Mouse (Mus musculus) kidney, embryonic 16.5 days (tissue): Measurements from ENCODE around the gene Igf2bp3. TPM values are rescaled to one million over a fixed set of nuclear protein-coding genes. Genes with fewer than 3 reads are reported as not detected.

Experiments used
- ATAC-seq: fragments of 200-750 bp; cut with Nextera tagmentation; 2 replicates; pipeline ENCODE4 v1.8.0; 2017; ENCODE audit warnings: moderate TSS enrichment; ENCODE audit not compliant: low FRiP score, low TSS enrichment
- H3K27ac ChIP-seq: fragments of 300-500 bp; sonication (generic); 2 replicates; pipeline ENCODE4 v1.5.1; 2014; ENCODE audit warnings: low read length
- H3K27me3 ChIP-seq: fragments of 300-500 bp; sonication (generic); 2 replicates; pipeline ENCODE4 v1.6.1; 2014; ENCODE audit warnings: low read length, control low read depth, mixed read lengths; ENCODE audit not compliant: insufficient read depth
- H3K36me3 ChIP-seq: fragments of 300-500 bp; sonication (generic); 2 replicates; pipeline ENCODE4 v1.6.1; 2014; ENCODE audit warnings: low read length, control low read depth, mixed read lengths; ENCODE audit not compliant: insufficient read depth
- H3K4me1 ChIP-seq: fragments of 300-500 bp; sonication (generic); 2 replicates; pipeline ENCODE4 v1.6.1; 2014; ENCODE audit warnings: low read length, control low read depth, mixed read lengths; ENCODE audit not compliant: insufficient read depth
- H3K4me2 ChIP-seq: fragments of 300-500 bp; sonication (generic); replicated peaks from 2 replicates; pipeline ENCODE4 v1.6.1; 2014; ENCODE audit warnings: low read depth, low read length
- H3K4me3 ChIP-seq: fragments of 300-500 bp; sonication (generic); 2 replicates; pipeline ENCODE4 v1.5.1; 2014; ENCODE audit warnings: mild to moderate bottlenecking, low read length
- H3K9ac ChIP-seq: fragments of 300-500 bp; sonication (generic); replicated peaks from 2 replicates; pipeline ENCODE4 v1.6.1; 2014; ENCODE audit warnings: low read length
- H3K9me3 ChIP-seq: fragments of 300-500 bp; sonication (generic); 2 replicates; pipeline ENCODE4 v1.6.1; 2016; ENCODE audit warnings: low read length, control low read depth
- WGBS: fragments of 180-500 bp; shearing (Covaris S2); extraction: QIAGEN DNeasy Blood & Tissue Kit; methylation state at CpG from one replicate; pipeline ENCODE4 v1.1.7; 2014; 5-methylcytosine and 5-hydroxymethylcytosine counted together
- polyA plus RNA-seq: library from polyadenylated mRNA; unstranded; fragments of >200 nt; fragmentation: Nextera tagmentation; extraction: Ambion mirVana; gene quantifications from 2 replicates; pipeline ENCODE4 v1.2.1, GENCODE M21; 2015

Gene Igf2bp3
- polyA plus RNA-seq, 1 experiment from 2014 or later = 40.8 TPM

GRCm38 (mm10) chr6:49194536-49194935 is 20.2 kb downstream of the Igf2bp3 start:
- H3K4me3 ChIP-seq = no peak overlapping the region
- no peak overlapping the region for H3K9ac ChIP-seq
- no peak overlapping the region for H3K4me2 ChIP-seq
- no peaks in the 10 kb centered on the region for H3K27me3 ChIP-seq
- H3K36me3 ChIP-seq = peaks cover 14% of the 10 kb centered on the region; the same call in 1 of the 2 replicates
- H3K9me3 ChIP-seq = 0 out of 2 replicates have a peak, but pooled peaks cover 4% of the 10 kb centered on the region
- no peaks in the 10 kb centered on the region for H3K4me1 ChIP-seq
- 97% methylated on average over 4 of the region's 4 CpGs for WGBS
- ATAC-seq = no peak
- H3K27ac ChIP-seq = no peak overlapping the region

GRCm38 (mm10) chr6:49189363-49189762 is 25.4 kb downstream of the Igf2bp3 start:
- ATAC-seq = no peak
- H3K9ac ChIP-seq = no peak overlapping the region

GRCm38 (mm10) chr6:49187299-49187698 is 27.5 kb downstream of the Igf2bp3 start:
- Histone ChIP-seq H3K4me2 (no peak overlapping the region), H3K4me3 (no peak overlapping the region), H3K36me3 (no peaks in the 10 kb centered on the region; the same call in 1 of the 2 replicates), H3K4me1 (0 out of 2 replicates have a peak, but pooled peaks cover 5% of the 10 kb centered on the region), H3K27me3 (no peaks in the 10 kb centered on the region), H3K27ac (no peak overlapping the region), H3K9ac (no peak overlapping the region), H3K9me3 (no peaks in the 10 kb centered on the region)
- 84% methylated on average over 7 of the region's 7 CpGs for WGBS
- ATAC-seq = no peak

More at GRCm38 (mm10) chr6:49189363-49189762, 25.4 kb downstream of the Igf2bp3 start:
- H3K4me2 ChIP-seq = no peak overlapping the region
- no peaks in the 10 kb centered on the region for H3K27me3 ChIP-seq
- H3K9me3 ChIP-seq = no peaks in the 10 kb centered on the region
- no peak overlapping the region for H3K27ac ChIP-seq
- H3K4me1 ChIP-seq = 0 out of 2 replicates have a peak, but pooled peaks cover 5% of the 10 kb centered on the region
- no peak overlapping the region for H3K4me3 ChIP-seq
- H3K36me3 ChIP-seq = no peaks in the 10 kb centered on the region; the same call in 1 of the 2 replicates

GRCm38 (mm10) chr6:49176018-49176417 is 38.7 kb downstream of the Igf2bp3 start:
- Histone ChIP-seq H3K9me3 (no peaks in the 10 kb centered on the region), H3K36me3 (no peaks in the 10 kb centered on the region), H3K4me1 (peaks cover 11% of the 10 kb centered on the region), H3K4me3 (no peak overlapping the region), H3K27ac (no peak overlapping the region), H3K4me2 (no peak overlapping the region), H3K27me3 (no peaks in the 10 kb centered on the region), H3K9ac (no peak overlapping the region)
- 77% methylated on average over 5 of the region's 5 CpGs for WGBS
- no peak for ATAC-seq

GRCm38 (mm10) chr6:49174616-49175015 is 40.1 kb downstream of the Igf2bp3 start:
- H3K4me1 ChIP-seq = peaks cover 11% of the 10 kb centered on the region
- no peak overlapping the region for H3K9ac ChIP-seq
- no peaks in the 10 kb centered on the region for H3K9me3 ChIP-seq
- no peak for ATAC-seq
- no peaks in the 10 kb centered on the region for H3K36me3 ChIP-seq
- H3K4me3 ChIP-seq = no peak overlapping the region
- no peak overlapping the region for H3K27ac ChIP-seq
- no peaks in the 10 kb centered on the region for H3K27me3 ChIP-seq
- no peak overlapping the region for H3K4me2 ChIP-seq

GRCm38 (mm10) chr6:49173674-49174073 is 41.1 kb downstream of the Igf2bp3 start:
- 74% methylated on average over 4 of the region's 4 CpGs for WGBS
- Histone ChIP-seq H3K27ac (peak overlapping the region; percentile 21; the same call in 1 of the 2 replicates), H3K4me1 (peaks cover 11% of the 10 kb centered on the region), H3K36me3 (no peaks in the 10 kb centered on the region), H3K9ac (no peak overlapping the region), H3K9me3 (no peaks in the 10 kb centered on the region), H3K27me3 (no peaks in the 10 kb centered on the region), H3K4me2 (no peak overlapping the region), H3K4me3 (no peak overlapping the region)
- ATAC-seq = no peak

GRCm38 (mm10) chr6:49173265-49173664 is 41.5 kb downstream of the Igf2bp3 start:
- 82% methylated on average over 7 of the region's 7 CpGs for WGBS

GRCm38 (mm10) chr6:49171216-49171615 is 43.5 kb downstream of the Igf2bp3 start:
- no peaks in the 10 kb centered on the region for H3K27me3 ChIP-seq
- H3K4me1 ChIP-seq = peaks cover 9% of the 10 kb centered on the region
- no peaks in the 10 kb centered on the region for H3K9me3 ChIP-seq
- no peaks in the 10 kb centered on the region; the same call in 1 of the 2 replicates for H3K36me3 ChIP-seq
- 91% methylated on average over 5 of the region's 5 CpGs for WGBS
- H3K4me2 ChIP-seq = no peak overlapping the region
- no peak overlapping the region for H3K4me3 ChIP-seq
- ATAC-seq = no peak
- H3K9ac ChIP-seq = no peak overlapping the region
- H3K27ac ChIP-seq = no peak overlapping the region

More at GRCm38 (mm10) chr6:49173265-49173664, 41.5 kb downstream of the Igf2bp3 start:
- Histone ChIP-seq H3K4me1 (peaks cover 11% of the 10 kb centered on the region), H3K27ac (peak overlapping the region; percentile 21; the same call in 1 of the 2 replicates), H3K27me3 (no peaks in the 10 kb centered on the region), H3K4me2 (no peak overlapping the region), H3K9ac (no peak overlapping the region), H3K4me3 (no peak overlapping the region), H3K9me3 (no peaks in the 10 kb centered on the region), H3K36me3 (no peaks in the 10 kb centered on the region)
- no peak for ATAC-seq

GRCm38 (mm10) chr6:49168648-49169047 is 46.1 kb downstream of the Igf2bp3 start:
- no peaks in the 10 kb centered on the region for H3K27me3 ChIP-seq
- H3K27ac ChIP-seq = no peak overlapping the region
- peaks cover 23% of the 10 kb centered on the region for H3K4me1 ChIP-seq
- H3K9me3 ChIP-seq = no peaks in the 10 kb centered on the region
- no peak overlapping the region for H3K9ac ChIP-seq
- no peaks in the 10 kb centered on the region; the same call in 1 of the 2 replicates for H3K36me3 ChIP-seq
- 64% methylated on average over 3 of the region's 3 CpGs for WGBS
- no peak overlapping the region for H3K4me2 ChIP-seq
- ATAC-seq = no peak
- no peak overlapping the region for H3K4me3 ChIP-seq

- Histone ChIP-seq H3K36me3 (no peaks in the 10 kb centered on the region; the same call in 1 of the 2 replicates), H3K4me2 (no peak overlapping the region), H3K9ac (no peak overlapping the region), H3K27me3 (no peaks in the 10 kb centered on the region), H3K9me3 (no peaks in the 10 kb centered on the region), H3K4me3 (no peak overlapping the region), H3K4me1 (peaks cover 24% of the 10 kb centered on the region), H3K27ac (no peak overlapping the region)
- no peak for ATAC-seq
- WGBS = 61% methylated on average over 4 of the region's 4 CpGs
Measured at GRCm38 (mm10) chr6:49167406-49167805, 47.4 kb downstream of the Igf2bp3 start.
